Mouse (Mus musculus): Measurements from ENCODE around the gene Dennd2a. TPM values are rescaled to one million over a fixed set of nuclear protein-coding genes. Genes with fewer than 3 reads are reported as not detected.
"Not testable (repeated sequence)": the region's sequence is repeated elsewhere in the genome, so short reads cannot be mapped to it uniquely, and the experiment has no call there.

Dennd2a gene
- polyA plus RNA-seq, 1 experiment from 2014 or later = 33.1 TPM

DNA sequence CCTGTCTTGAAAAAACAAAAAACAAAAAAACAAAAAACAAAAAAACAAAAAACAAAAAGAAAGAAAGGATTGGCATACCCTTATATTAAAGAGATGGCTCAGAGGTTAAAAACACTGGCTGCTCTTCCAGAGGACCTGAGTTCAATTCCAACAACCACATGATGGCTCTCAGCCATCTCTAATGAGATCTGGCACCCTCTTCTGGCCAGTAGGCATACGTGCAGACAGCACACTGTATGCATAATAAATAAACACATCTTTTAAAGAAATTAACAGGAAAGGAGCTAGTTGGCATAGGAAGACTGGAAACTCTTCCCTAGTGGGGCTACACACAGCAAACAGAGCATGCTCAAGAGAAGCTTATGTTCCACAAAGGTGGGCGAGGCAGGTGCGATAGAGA, 106.6 kb downstream of the Dennd2a start:
- Histone ChIP-seq H3K36me3 (ENCODE audit: insufficient read depth) (no peaks in the 10 kb centered on the region), H3K9ac (no peak overlapping the region), H3K9me3 (ENCODE audit: low read depth, low read length) (no peaks in the 10 kb centered on the region), H3K4me2 (no peak overlapping the region), H3K27me3 (ENCODE audit: insufficient read depth, low read length) (no peaks in the 10 kb centered on the region), H3K27ac (ENCODE audit: low read depth) (no peak overlapping the region), H3K4me1 (ENCODE audit: insufficient read depth) (no peaks in the 10 kb centered on the region), H3K4me3 (ENCODE audit: low read depth, low read length) (no peak overlapping the region)
- WGBS = 79% methylated on average over 3 of the region's 3 CpGs
- no peak for ATAC-seq (ENCODE audit: insufficient read depth)
- no peak for TF ChIP-seq CTCF (IDR thresholded peaks at IDR 0.05; ENCODE audit: low read depth)
- peak; percentile 22 for DNase-seq

DNA sequence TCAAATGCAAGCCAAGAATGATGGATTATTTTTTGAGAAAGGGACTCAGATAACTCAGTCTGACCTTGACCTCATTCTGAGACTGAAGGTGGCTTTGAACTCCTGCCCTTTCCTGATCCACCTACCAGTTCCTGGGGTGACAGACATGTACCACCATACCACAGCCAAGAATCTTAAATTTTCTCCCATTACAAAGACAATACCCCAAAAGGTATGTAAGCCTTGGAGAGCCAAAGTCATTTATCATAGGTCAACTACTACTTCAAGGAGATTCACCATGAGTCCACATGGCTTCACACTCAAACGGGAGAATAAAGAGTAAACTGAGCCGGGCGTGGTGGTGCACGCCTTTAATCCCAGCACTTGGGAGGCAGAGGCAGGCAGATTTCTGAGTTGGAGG, 107.1 kb downstream of the Dennd2a start:
- WGBS = 83% methylated on average over 4 of the region's 4 CpGs
- no peak overlapping the region for H3K4me3 ChIP-seq (ENCODE audit: low read depth, low read length)

DNA sequence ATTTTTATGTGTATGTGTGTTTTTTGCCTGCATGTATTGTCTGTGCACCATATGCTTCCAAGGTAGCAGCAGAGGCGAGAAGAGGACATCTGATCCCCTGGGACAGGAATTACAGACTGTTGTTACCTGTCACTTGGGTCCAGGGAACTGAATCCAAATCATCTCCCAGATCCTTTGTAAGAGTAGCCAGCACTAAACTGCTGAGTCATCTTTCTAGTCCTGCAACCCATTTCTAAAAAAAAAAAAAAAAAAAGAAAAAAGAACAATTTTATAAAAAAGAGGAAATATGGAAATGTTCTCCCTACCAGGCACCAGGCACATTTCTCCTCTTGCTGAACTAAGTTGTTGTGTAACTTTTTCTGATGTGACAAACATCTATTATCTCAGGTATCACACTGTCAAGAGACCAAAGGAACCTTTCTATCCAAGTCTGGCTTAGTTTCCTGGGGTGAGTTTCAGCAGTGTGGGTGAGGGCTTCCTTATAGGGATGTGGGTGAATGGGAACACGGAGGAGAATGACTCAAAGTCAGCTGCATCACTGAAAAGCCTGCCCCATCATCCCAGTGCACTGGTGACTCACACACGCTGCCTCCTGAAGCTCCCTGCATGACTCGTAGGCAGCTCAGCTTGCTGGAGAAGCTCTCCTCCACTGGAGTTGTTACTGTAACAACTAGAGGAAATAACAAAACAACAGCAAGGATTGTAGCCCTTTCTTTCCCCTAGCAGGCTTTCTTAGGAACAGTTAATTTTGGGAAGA, 110.1 kb downstream of the Dennd2a start:
- Histone ChIP-seq H3K4me1 (ENCODE audit: insufficient read depth) (no peaks in the 10 kb centered on the region), H3K9me3 (ENCODE audit: low read depth, low read length) (no peaks in the 10 kb centered on the region), H3K4me2 (no peak overlapping the region), H3K9ac (no peak overlapping the region), H3K27me3 (ENCODE audit: insufficient read depth, low read length) (no peaks in the 10 kb centered on the region), H3K27ac (ENCODE audit: low read depth) (no peak overlapping the region), H3K4me3 (ENCODE audit: low read depth, low read length) (no peak overlapping the region), H3K36me3 (ENCODE audit: insufficient read depth) (no peaks in the 10 kb centered on the region)
- ATAC-seq (ENCODE audit: insufficient read depth) = no peak
- 37% methylated on average over 4 of the region's 4 CpGs for WGBS
- DNase-seq = no peak
- TF ChIP-seq CTCF (IDR thresholded peaks at IDR 0.05; ENCODE audit: low read depth) = no peak

More for the DNA sequence above, 107.1 kb downstream of the Dennd2a start:
- no peaks in the 10 kb centered on the region for H3K4me1 ChIP-seq (ENCODE audit: insufficient read depth)
- no peak overlapping the region for H3K9ac ChIP-seq
- no peak overlapping the region for H3K4me2 ChIP-seq
- no peak for TF ChIP-seq CTCF (IDR thresholded peaks at IDR 0.05; ENCODE audit: low read depth)
- H3K9me3 ChIP-seq (ENCODE audit: low read depth, low read length) = no peaks in the 10 kb centered on the region
- no peaks in the 10 kb centered on the region for H3K36me3 ChIP-seq (ENCODE audit: insufficient read depth)
- no peak overlapping the region for H3K27ac ChIP-seq (ENCODE audit: low read depth)
- H3K27me3 ChIP-seq (ENCODE audit: insufficient read depth, low read length) = no peaks in the 10 kb centered on the region
- DNase-seq (no peak), ATAC-seq (ENCODE audit: insufficient read depth) (no peak)

DNA sequence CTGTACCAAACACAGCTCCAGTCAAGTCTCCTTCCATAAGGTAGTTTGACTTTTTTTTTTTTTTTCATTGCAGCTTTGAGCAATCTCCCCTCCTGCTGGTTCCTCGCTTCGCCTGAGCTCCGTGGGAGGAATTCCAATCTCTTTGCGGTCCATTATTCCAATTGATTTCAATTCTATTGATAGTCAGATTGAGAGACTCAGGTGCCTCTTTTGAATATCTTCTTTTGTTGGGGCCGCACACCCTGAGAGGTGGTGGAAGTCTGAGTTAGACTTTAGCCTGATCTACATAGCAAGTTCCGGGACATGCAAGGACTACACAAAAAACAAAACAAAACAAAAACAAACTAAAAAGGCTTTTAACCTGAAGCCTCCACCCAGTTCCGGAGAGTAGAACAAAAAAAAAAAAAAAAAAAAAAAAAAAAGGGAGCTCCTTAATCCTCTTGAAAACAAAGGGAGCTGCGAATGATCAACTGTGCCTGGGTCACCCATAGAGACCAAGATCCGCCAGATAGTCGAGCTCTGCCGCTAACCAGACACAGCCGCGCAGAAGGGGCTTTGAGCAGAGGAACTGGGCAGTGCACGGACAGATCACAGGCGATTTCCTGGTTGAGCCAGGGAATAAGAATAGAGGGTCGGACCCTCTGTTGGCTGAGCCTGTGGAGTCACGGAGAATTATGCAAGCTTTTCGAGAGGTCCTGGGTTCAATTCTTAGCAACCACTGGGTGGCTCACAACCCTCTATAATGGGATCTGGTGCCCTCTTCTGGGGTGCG, 111.7 kb downstream of the Dennd2a start:
- Histone ChIP-seq H3K4me3 (ENCODE audit: low read depth, low read length) (no peak overlapping the region), H3K9ac (no peak overlapping the region), H3K27me3 (ENCODE audit: insufficient read depth, low read length) (no peaks in the 10 kb centered on the region), H3K4me1 (ENCODE audit: insufficient read depth) (no peaks in the 10 kb centered on the region), H3K27ac (ENCODE audit: low read depth) (no peak overlapping the region), H3K36me3 (ENCODE audit: insufficient read depth) (no peaks in the 10 kb centered on the region), H3K4me2 (peak overlapping the region; percentile 18; the same call in 1 of the 2 replicates), H3K9me3 (ENCODE audit: low read depth, low read length) (no peaks in the 10 kb centered on the region)
- WGBS = 13% methylated on average over 19 of the region's 19 CpGs
- DNase-seq = peak; percentile 11
- no peak for ATAC-seq (ENCODE audit: insufficient read depth)
- TF ChIP-seq CTCF (IDR thresholded peaks at IDR 0.05; ENCODE audit: low read depth) = peak; percentile 26

DNA sequence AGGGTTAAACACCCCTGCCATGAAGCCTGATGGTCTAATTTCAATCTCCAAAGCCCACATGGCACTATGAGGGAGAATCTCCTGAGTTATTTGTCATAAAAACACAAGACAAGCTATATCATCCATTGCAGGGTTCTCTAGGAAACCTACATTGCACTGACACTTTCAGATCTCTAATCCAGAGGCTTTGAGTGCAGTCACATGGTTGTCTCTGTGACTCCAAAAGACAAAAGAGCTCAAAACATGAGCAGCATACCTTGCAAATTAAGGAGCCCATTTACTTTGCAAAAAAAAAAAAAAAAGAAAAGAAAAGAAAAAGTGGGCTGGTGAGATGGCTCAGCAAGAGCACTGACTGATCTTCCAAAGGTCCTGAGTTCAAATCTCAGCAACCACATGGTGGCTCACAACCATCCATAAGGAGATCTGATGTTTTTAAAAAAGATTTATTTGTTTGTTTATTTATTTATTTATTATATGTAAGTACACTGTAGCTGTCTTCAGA, 114.8 kb downstream of the Dennd2a start:
- Histone ChIP-seq H3K4me2 (no peak overlapping the region), H3K4me1 (ENCODE audit: insufficient read depth) (no peaks in the 10 kb centered on the region), H3K9ac (no peak overlapping the region), H3K27me3 (ENCODE audit: insufficient read depth, low read length) (no peaks in the 10 kb centered on the region), H3K36me3 (ENCODE audit: insufficient read depth) (no peaks in the 10 kb centered on the region), H3K4me3 (ENCODE audit: low read depth, low read length) (no peak overlapping the region), H3K27ac (ENCODE audit: low read depth) (no peak overlapping the region), H3K9me3 (ENCODE audit: low read depth, low read length) (no peaks in the 10 kb centered on the region)
- ATAC-seq (ENCODE audit: insufficient read depth) (no peak), DNase-seq (no peak)
- TF ChIP-seq CTCF (IDR thresholded peaks at IDR 0.05; ENCODE audit: low read depth) = no peak

DNA sequence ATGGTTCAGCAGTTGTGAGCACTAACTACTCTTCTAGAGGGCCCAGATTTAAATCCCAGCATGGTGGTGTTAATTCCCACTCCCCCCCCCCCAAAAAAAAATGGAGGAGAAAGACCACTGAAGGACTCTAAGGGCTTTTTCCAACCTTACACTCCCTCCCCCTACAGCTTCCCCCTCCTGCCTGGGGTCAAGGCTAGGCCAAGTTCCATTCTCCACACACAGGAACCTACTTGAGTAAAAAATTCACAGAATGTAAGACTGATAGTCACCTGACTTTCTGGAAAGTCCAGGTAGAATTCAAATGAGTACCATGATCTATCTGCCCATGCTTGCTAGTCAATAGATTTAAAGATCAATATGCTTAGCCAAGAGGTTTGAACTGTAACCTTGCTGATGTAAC, 117.5 kb downstream of the Dennd2a start:
- no peaks in the 10 kb centered on the region for H3K4me1 ChIP-seq (ENCODE audit: insufficient read depth)
- no peak overlapping the region for H3K27ac ChIP-seq (ENCODE audit: low read depth)
- H3K36me3 ChIP-seq (ENCODE audit: insufficient read depth) = no peaks in the 10 kb centered on the region
- H3K9ac ChIP-seq = no peak overlapping the region
- no peaks in the 10 kb centered on the region for H3K27me3 ChIP-seq (ENCODE audit: insufficient read depth, low read length)
- ATAC-seq (ENCODE audit: insufficient read depth) (no peak), DNase-seq (no peak)
- no peaks in the 10 kb centered on the region for H3K9me3 ChIP-seq (ENCODE audit: low read depth, low read length)
- H3K4me2 ChIP-seq = no peak overlapping the region
- H3K4me3 ChIP-seq (ENCODE audit: low read depth, low read length) = no peak overlapping the region
- no peak for TF ChIP-seq CTCF (IDR thresholded peaks at IDR 0.05; ENCODE audit: low read depth)

DNA sequence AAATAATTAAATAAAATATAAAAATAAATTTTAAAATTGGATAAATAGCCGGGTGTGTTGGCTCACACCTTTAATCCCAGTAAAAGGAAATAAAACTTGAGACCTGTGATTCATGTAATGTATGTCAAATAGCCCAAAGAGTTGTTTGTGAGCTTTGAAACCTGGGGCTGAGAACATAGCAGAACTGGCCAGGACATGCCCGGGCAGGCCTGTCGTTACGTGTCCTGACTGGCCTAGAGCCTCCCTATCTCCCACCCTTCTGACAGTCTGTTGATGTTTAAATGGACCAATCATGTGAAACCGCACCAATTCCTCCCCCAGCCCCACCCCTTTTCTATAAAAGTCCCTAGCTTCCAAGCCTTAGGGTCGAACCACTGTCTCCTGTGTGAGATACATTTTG, 120.1 kb downstream of the Dennd2a start:
- DNase-seq; ATAC-seq (ENCODE audit: insufficient read depth): not testable (repeated sequence)
- 87% methylated on average over 6 of the region's 6 CpGs for WGBS

More for the DNA sequence above, 120.1 kb downstream of the Dennd2a start:
- H3K4me3 ChIP-seq (ENCODE audit: low read depth, low read length); H3K36me3 ChIP-seq (ENCODE audit: insufficient read depth); H3K4me1 ChIP-seq (ENCODE audit: insufficient read depth); H3K9ac ChIP-seq; H3K27ac ChIP-seq (ENCODE audit: low read depth); H3K9me3 ChIP-seq (ENCODE audit: low read depth, low read length); H3K4me2 ChIP-seq; H3K27me3 ChIP-seq (ENCODE audit: insufficient read depth, low read length): not testable (repeated sequence)

Measured in lung, embryonic 14.5 days (tissue).